Mouse (Mus musculus) mouse trophoblast stem cell (cell line): ENCODE results near the gene Tmem169.

Source experiments
- in situ Hi-C, 2 experiments: fragments of 300-500 bp; cut with MseI, MboI; formaldehyde crosslinking; loops; 2 replicates in 1 of 2; 3 replicates in 1 of 2; pipeline ENCODE4 v1.15.1; 2025

Tmem169 gene

GRCm38 (mm10) chr1:72323248-72323647, 39.1 kb downstream of the Tmem169 start:
- in situ Hi-C loops: loop anchor here in 1 of 2 experiments (25.0 kb wide), 1 partner anchor 264 kb away; the partner anchor contains the start of gene Smarcal1

GRCm38 (mm10) chr1:72326162-72326821, 42.1 kb downstream of the Tmem169 start:
- in situ Hi-C loops: no loop called here

GRCm38 (mm10) chr1:72334807-72335206, 50.6 kb downstream of the Tmem169 start:
- in situ Hi-C loops: no loop called here

- in situ Hi-C loops: no loop called here
Observed at GRCm38 (mm10) chr1:72336780-72337179, 52.6 kb downstream of the Tmem169 start.

- in situ Hi-C loops: no loop called here
Observed at GRCm38 (mm10) chr1:72338341-72338740, 54.2 kb downstream of the Tmem169 start.

GRCm38 (mm10) chr1:72347873-72348272, 63.7 kb downstream of the Tmem169 start:
- in situ Hi-C loops: no loop called here
